In genomic region chr2:173857006-173857405, GRCm38 (mm10) we compare ENCODE assay signal across 26 mouse cellular contexts.
DNase-seq lines count a peak whose midpoint lies in the region; ATAC-seq and TF ChIP-seq lines count a peak whose summit lies in the region.
"Had no signal": no experiment of that assay in that cellular context is flagged by ENCODE, and none has a peak within 500 bp of the region (broad histone marks: within the 10 kb centered on the region; RNA-seq: fewer than 3 reads in every experiment).

No protein-coding gene starts in this region.

- TF ChIP-seq CTCF in midbrain, postnatal 0 days (IDR thresholded peaks at IDR 0.05): no peak
- TF ChIP-seq CTCF in liver, postnatal 0 days (IDR thresholded peaks at IDR 0.05; ENCODE audit: low read depth): no peak

- no peaks in the 10 kb centered on the region for H3K36me3 ChIP-seq in midbrain, postnatal 0 days (ENCODE audit: insufficient read depth, low read length)
- H3K36me3 ChIP-seq in liver, postnatal 0 days (replicated peaks; ENCODE audit: insufficient read depth, low read length): no peaks in the 10 kb centered on the region
- H3K36me3 ChIP-seq: embryonic facial prominence, embryonic 10.5 days; embryonic facial prominence, embryonic 12.5 days; forebrain, embryonic 10.5 days; forebrain, embryonic 12.5 days; G1E had no signal

- no peak for TF ChIP-seq EP300 in liver, postnatal 0 days (IDR thresholded peaks at IDR 0.05; ENCODE audit: low read depth)

- no peaks in the 10 kb centered on the region for H3K27me3 ChIP-seq in midbrain, postnatal 0 days (ENCODE audit: insufficient read depth, low read length)
- H3K27me3 ChIP-seq in liver, postnatal 0 days (ENCODE audit: insufficient read depth, low read length): no peaks in the 10 kb centered on the region
- H3K27me3 ChIP-seq: embryonic facial prominence, embryonic 12.5 days; forebrain, embryonic 12.5 days had no signal

- ATAC-seq in midbrain, postnatal 0 days (ENCODE audit: low FRiP score): no peak
- ATAC-seq in liver, postnatal 0 days: no peak
- ATAC-seq: activated CD4-positive, CD25-positive, alpha-beta regulatory T cell, adult 4 months; CD4-positive, CD25-positive, alpha-beta regulatory T cell, adult 4 months; forebrain, embryonic 14.5 days; Patski had no signal

- no peaks in the 10 kb centered on the region for H3K9me3 ChIP-seq in midbrain, postnatal 0 days (ENCODE audit: low read length)
- no peaks in the 10 kb centered on the region for H3K9me3 ChIP-seq in liver, postnatal 0 days (ENCODE audit: low read length)
- H3K9me3 ChIP-seq: embryonic facial prominence, embryonic 10.5 days; embryonic facial prominence, embryonic 12.5 days; forebrain, embryonic 10.5 days; forebrain, embryonic 12.5 days had no signal

- peak; percentile 61 for DNase-seq in heart, adult 11 months
- DNase-seq in heart, adult 8-10 months (ENCODE audit: low spot score): no peak
- DNase-seq in thymus, postnatal 10 days (ENCODE audit: low spot score in 2 of 2): peak; percentile 15 to 30
- DNase-seq in thymus, postnatal 25 days: peak; percentile 25
- peak; percentile 41 for DNase-seq in thymus, postnatal 4 days
- DNase-seq in midbrain, postnatal 0 days (ENCODE audit: low spot score): no peak
- no peak for DNase-seq in lung, postnatal 25 days (ENCODE audit: low spot score)
- DNase-seq in liver, postnatal 0 days: no peak
- DNase-seq: adrenal gland, adult 8-10 months; adrenal gland, postnatal 14 days; adrenal gland, postnatal 36 days; B cell, adult 2 months; cerebellum, adult 11-12 months; cerebellum, adult 2 months; cerebellum, adult 9-10 months; cerebellum, postnatal 10 days; cerebellum, postnatal 25 days had no signal

- no peak overlapping the region for H3K4me2 ChIP-seq in midbrain, postnatal 0 days (ENCODE audit: low read depth, low read length, poor library complexity, severe bottlenecking)
- no peak overlapping the region for H3K4me2 ChIP-seq in liver, postnatal 0 days (ENCODE audit: low read depth, low read length)
- H3K4me2 ChIP-seq: embryonic facial prominence, embryonic 12.5 days; forebrain, embryonic 12.5 days had no signal

- no peak overlapping the region for H3K9ac ChIP-seq in midbrain, postnatal 0 days (replicated peaks; ENCODE audit: low read length, poor library complexity, severe bottlenecking)
- no peak overlapping the region for H3K9ac ChIP-seq in liver, postnatal 0 days (replicated peaks)
- H3K9ac ChIP-seq: embryonic facial prominence, embryonic 12.5 days; forebrain, embryonic 12.5 days had no signal

- no peak overlapping the region for H3K4me3 ChIP-seq in midbrain, postnatal 0 days (ENCODE audit: low read depth, low read length)
- no peak overlapping the region for H3K4me3 ChIP-seq in liver, postnatal 0 days (ENCODE audit: low read depth, low read length)
- H3K4me3 ChIP-seq: embryonic facial prominence, embryonic 10.5 days; embryonic facial prominence, embryonic 12.5 days; forebrain, embryonic 10.5 days; forebrain, embryonic 12.5 days had no signal

- no peak overlapping the region for H3K27ac ChIP-seq in midbrain, postnatal 0 days (ENCODE audit: low read depth, low read length)
- H3K27ac ChIP-seq in liver, postnatal 0 days (ENCODE audit: low read depth): no peak overlapping the region
- H3K27ac ChIP-seq: embryonic facial prominence, embryonic 10.5 days; embryonic facial prominence, embryonic 12.5 days; forebrain, embryonic 10.5 days; forebrain, embryonic 12.5 days had no signal

- H3K4me1 ChIP-seq in midbrain, postnatal 0 days (ENCODE audit: insufficient read depth, low read length): no peaks in the 10 kb centered on the region
- no peaks in the 10 kb centered on the region for H3K4me1 ChIP-seq in liver, postnatal 0 days (ENCODE audit: insufficient read depth)

- WGBS in midbrain, postnatal 0 days: 85% methylated on average over 6 of the region's 6 CpGs
- 67% methylated on average over 6 of the region's 6 CpGs for WGBS in liver, postnatal 0 days (ENCODE audit: insufficient replicate concordance)

Comparison
In these comparisons a context has a peak if more than half of its experiments do, and no peak if none do; other contexts are left out.
1. DNase-seq: peak in heart, adult 11 months (single experiment), thymus, postnatal 10 days (2 of 2), thymus, postnatal 25 days (single experiment) and thymus, postnatal 4 days (single experiment); none in heart, adult 8-10 months (single experiment), midbrain, postnatal 0 days (single experiment), lung, postnatal 25 days (single experiment) and liver, postnatal 0 days (single experiment).